Mouse (Mus musculus): Measurements from ENCODE around the gene Aldh3b1. TPM values are rescaled to one million over a fixed set of nuclear protein-coding genes. Genes with fewer than 3 reads are reported as not detected.

Gene Aldh3b1
- polyA plus RNA-seq, 1 experiment: 47.1 TPM

- Histone ChIP-seq H3K27ac (ENCODE audit: control insufficient read depth, insufficient read depth, low read depth, low read length, poor library complexity) (no peak overlapping the region), H3K4me1 (ENCODE audit: control insufficient read depth, insufficient read depth, low read length) (peaks cover 5% of the 10 kb centered on the region; the same call in 1 of the 2 replicates), H3K4me3 (replicated peaks; ENCODE audit: control insufficient read depth, low read depth, low read length) (no peak overlapping the region)
- 94% methylated on average over 14 of the region's 14 CpGs for WGBS
- TF ChIP-seq POLR2A (IDR thresholded peaks at IDR 0.05; ENCODE audit: borderline replicate concordance, control insufficient read depth, low read depth, low read length) (no peak), CTCF (IDR thresholded peaks at IDR 0.05; ENCODE audit: control insufficient read depth, insufficient read depth, low read length) (no peak)
These were observed 18.9 kb upstream of the Aldh3b1 start for GRCm38 (mm10) chr19:3948546-3948945.

DNA sequence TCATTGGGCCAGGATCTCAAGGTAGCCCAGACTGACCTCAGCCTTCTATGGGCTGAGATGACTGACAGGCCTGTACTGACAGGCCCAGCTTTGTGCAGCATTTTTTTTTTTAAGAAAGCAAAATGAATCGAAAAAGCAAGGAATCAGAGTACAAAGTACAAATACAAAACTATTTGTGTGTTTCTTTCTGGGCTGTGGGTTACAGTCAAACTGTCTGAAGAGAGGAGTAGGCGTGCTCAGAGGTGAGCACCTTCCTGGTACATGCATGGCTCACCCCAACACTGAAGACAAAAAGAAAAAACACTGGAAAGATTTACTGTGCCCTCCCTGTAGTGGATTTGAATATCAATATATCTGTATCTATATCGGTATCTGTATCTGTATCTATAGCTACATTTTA lies 18.2 kb upstream of the Aldh3b1 start:
- TF ChIP-seq CTCF (IDR thresholded peaks at IDR 0.05; ENCODE audit: control insufficient read depth, insufficient read depth, low read length) (no peak), POLR2A (IDR thresholded peaks at IDR 0.05; ENCODE audit: borderline replicate concordance, control insufficient read depth, low read depth, low read length) (no peak)
- Histone ChIP-seq H3K4me1 (ENCODE audit: control insufficient read depth, insufficient read depth, low read length) (peaks cover 5% of the 10 kb centered on the region; the same call in 1 of the 2 replicates), H3K4me3 (replicated peaks; ENCODE audit: control insufficient read depth, low read depth, low read length) (no peak overlapping the region), H3K27ac (ENCODE audit: control insufficient read depth, insufficient read depth, low read depth, low read length, poor library complexity) (no peak overlapping the region)
- WGBS: 78% methylated on average over 3 of the region's 3 CpGs

DNA sequence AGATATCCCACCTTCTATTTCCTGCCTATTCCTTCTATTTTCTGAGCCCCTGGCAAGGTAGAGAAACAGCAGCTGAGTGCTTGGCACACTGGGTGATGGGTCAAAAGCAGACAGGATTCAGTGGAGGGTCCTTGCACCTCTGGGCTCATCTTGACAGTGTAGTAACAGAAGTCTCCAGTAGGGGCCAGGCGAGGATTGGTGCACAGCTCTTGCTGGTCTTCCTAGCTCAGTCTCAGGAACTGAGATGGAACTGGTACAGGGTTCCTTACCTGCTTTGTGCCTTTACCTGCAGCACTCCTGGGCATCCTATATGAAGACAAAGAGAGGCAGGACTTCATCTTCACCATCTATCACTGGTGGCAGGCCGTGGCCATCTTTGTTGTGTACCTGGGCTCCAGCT lies 17.1 kb upstream of the Aldh3b1 start:
- 40% methylated on average over 2 of the region's 2 CpGs for WGBS
- TF ChIP-seq POLR2A (IDR thresholded peaks at IDR 0.05; ENCODE audit: borderline replicate concordance, control insufficient read depth, low read depth, low read length) (no peak), CTCF (IDR thresholded peaks at IDR 0.05; ENCODE audit: control insufficient read depth, insufficient read depth, low read length) (peak; percentile 81)
- Histone ChIP-seq H3K27ac (ENCODE audit: control insufficient read depth, insufficient read depth, low read depth, low read length, poor library complexity) (no peak overlapping the region), H3K4me1 (ENCODE audit: control insufficient read depth, insufficient read depth, low read length) (peaks cover 2% of the 10 kb centered on the region; the same call in 1 of the 2 replicates), H3K4me3 (replicated peaks; ENCODE audit: control insufficient read depth, low read depth, low read length) (no peak overlapping the region)

DNA sequence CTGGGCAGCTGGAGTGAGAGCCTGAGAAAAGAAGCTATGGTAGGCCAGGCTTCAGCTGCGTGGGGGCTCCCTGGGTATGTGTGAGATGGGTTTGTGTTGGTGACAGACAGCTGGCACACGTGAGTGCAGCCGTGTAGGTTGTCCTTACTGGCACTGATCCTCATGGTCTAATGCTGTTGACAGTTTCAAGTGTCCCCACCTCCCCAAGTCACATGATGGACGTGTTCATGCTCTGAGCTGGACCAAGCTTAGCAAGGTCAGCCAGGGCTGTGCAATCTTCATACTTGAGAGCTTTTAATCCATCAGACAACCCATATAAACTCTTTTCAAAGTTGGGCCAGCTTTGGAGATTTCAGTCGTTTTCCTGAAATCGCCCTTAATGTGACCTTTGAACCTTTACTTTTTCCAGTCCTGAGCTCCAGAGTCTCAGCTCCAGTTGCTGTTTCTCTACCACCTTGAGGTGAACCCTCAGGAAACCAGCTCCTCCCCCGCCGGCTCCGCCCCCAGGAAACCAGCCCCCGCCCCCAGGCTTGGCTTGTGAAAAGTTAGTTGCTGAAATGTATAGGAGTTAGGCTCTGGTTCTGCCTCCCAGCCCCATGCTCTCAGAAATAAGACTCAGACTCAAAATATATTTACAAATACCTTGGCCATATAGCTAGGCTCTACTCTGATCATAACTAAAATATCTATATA lies 16.4 kb upstream of the Aldh3b1 start:
- TF ChIP-seq CTCF (IDR thresholded peaks at IDR 0.05; ENCODE audit: control insufficient read depth, insufficient read depth, low read length): no peak
- no peak for TF ChIP-seq POLR2A (IDR thresholded peaks at IDR 0.05; ENCODE audit: borderline replicate concordance, control insufficient read depth, low read depth, low read length)
- 25% methylated on average over 10 of the region's 10 CpGs for WGBS
- Histone ChIP-seq H3K4me1 (ENCODE audit: control insufficient read depth, insufficient read depth, low read length) (peaks cover 2% of the 10 kb centered on the region; the same call in 1 of the 2 replicates), H3K27ac (ENCODE audit: control insufficient read depth, insufficient read depth, low read depth, low read length, poor library complexity) (no peak overlapping the region), H3K4me3 (replicated peaks; ENCODE audit: control insufficient read depth, low read depth, low read length) (no peak overlapping the region)

DNA sequence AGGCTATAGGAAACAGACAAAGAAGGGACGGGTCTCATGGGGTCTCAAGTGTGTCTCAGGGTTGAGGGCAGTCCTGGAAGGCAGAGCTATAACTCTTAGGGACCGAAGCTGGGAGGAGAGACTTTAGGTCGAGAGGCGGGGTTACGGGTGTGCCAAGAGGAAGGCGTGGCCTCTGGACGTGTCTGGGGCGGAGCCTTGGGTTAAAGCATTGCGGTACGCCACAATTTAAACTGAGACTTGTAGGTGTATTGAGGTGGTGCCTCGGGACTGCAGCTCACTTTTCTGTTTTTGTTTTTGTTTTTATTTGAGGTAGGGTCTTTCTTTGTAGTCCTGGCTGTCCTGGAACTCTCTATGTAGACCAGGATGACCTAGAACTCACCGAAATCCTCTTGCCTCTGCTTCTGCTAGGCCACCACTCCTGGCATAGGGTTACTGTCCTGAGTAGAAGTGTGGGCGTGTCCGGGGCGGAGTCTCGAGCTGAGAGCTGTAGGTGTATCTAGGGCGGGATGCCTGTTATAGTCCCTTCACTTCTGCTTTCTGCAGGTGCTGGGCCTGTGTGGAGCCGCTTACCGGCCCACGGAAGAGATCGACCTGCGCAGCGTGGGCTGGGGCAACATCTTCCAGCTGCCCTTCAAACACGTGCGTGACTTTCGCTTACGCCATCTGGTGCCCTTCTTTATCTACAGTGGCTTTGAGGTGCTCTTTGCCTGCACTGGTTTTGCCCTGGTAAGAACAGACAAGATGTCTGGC lies 13.6 kb upstream of the Aldh3b1 start:
- Histone ChIP-seq H3K4me3 (replicated peaks; ENCODE audit: control insufficient read depth, low read depth, low read length) (peak overlapping the region; percentile 1), H3K27ac (ENCODE audit: control insufficient read depth, insufficient read depth, low read depth, low read length, poor library complexity) (no peak overlapping the region), H3K4me1 (ENCODE audit: control insufficient read depth, insufficient read depth, low read length) (peaks cover 2% of the 10 kb centered on the region; the same call in 1 of the 2 replicates)
- TF ChIP-seq POLR2A (IDR thresholded peaks at IDR 0.05; ENCODE audit: borderline replicate concordance, control insufficient read depth, low read depth, low read length) (no peak), CTCF (IDR thresholded peaks at IDR 0.05; ENCODE audit: control insufficient read depth, insufficient read depth, low read length) (no peak)
- 27% methylated on average over 27 of the region's 27 CpGs for WGBS

- peaks cover 2% of the 10 kb centered on the region; the same call in 1 of the 2 replicates for H3K4me1 ChIP-seq (ENCODE audit: control insufficient read depth, insufficient read depth, low read length)
- H3K27ac ChIP-seq (ENCODE audit: control insufficient read depth, insufficient read depth, low read depth, low read length, poor library complexity): no peak overlapping the region
- 73% methylated on average over 7 of the region's 7 CpGs for WGBS
- no peak for TF ChIP-seq POLR2A (IDR thresholded peaks at IDR 0.05; ENCODE audit: borderline replicate concordance, control insufficient read depth, low read depth, low read length)
- no peak for TF ChIP-seq CTCF (IDR thresholded peaks at IDR 0.05; ENCODE audit: control insufficient read depth, insufficient read depth, low read length)
- H3K4me3 ChIP-seq (replicated peaks; ENCODE audit: control insufficient read depth, low read depth, low read length): no peak overlapping the region
These were observed 12.7 kb upstream of the Aldh3b1 start for GRCm38 (mm10) chr19:3942315-3942714.

- WGBS: 2% methylated on average over 22 of the region's 22 CpGs
- Histone ChIP-seq H3K4me1 (ENCODE audit: control insufficient read depth, insufficient read depth, low read length) (peaks cover 8% of the 10 kb centered on the region; the same call in 1 of the 2 replicates), H3K27ac (ENCODE audit: control insufficient read depth, insufficient read depth, low read depth, low read length, poor library complexity) (peak overlapping the region; percentile 81), H3K4me3 (replicated peaks; ENCODE audit: control insufficient read depth, low read depth, low read length) (peak overlapping the region; percentile 86)
- TF ChIP-seq CTCF (IDR thresholded peaks at IDR 0.05; ENCODE audit: control insufficient read depth, insufficient read depth, low read length) (no peak), POLR2A (IDR thresholded peaks at IDR 0.05; ENCODE audit: borderline replicate concordance, control insufficient read depth, low read depth, low read length) (peak; percentile 64; the same call in 1 of the 2 replicates)
These were observed 6.6 kb upstream of the Aldh3b1 start for GRCm38 (mm10) chr19:3935896-3936850.
